Mouse (Mus musculus) neural tube, embryonic 15.5 days (tissue): ENCODE measurements around the gene Cog5. TPM values are rescaled to one million over a fixed set of nuclear protein-coding genes. Genes with fewer than 3 reads are reported as not detected.

Experiments used
- ATAC-seq: fragments of 200-750 bp; cut with Nextera tagmentation; 2 replicates; pipeline ENCODE4 v1.8.0; 2017; ENCODE audit warnings: mild to moderate bottlenecking, moderate TSS enrichment, moderate library complexity; ENCODE audit not compliant: low FRiP score
- H3K27ac ChIP-seq: fragments of 300-500 bp; sonication (generic); replicated peaks from 2 replicates; pipeline ENCODE4 v1.5.1; 2015; ENCODE audit warnings: mild to moderate bottlenecking, inconsistent platforms
- H3K27me3 ChIP-seq: fragments of 300-500 bp; sonication (generic); replicated peaks from 2 replicates; pipeline ENCODE4 v1.6.1; 2015; ENCODE audit warnings: inconsistent platforms
- H3K36me3 ChIP-seq: fragments of 300-500 bp; sonication (generic); 2 replicates; pipeline ENCODE4 v1.6.1; 2015; ENCODE audit warnings: inconsistent platforms
- H3K4me1 ChIP-seq: fragments of 300-500 bp; sonication (generic); 2 replicates; pipeline ENCODE4 v1.6.1; 2015; ENCODE audit warnings: inconsistent platforms
- H3K4me2 ChIP-seq: fragments of 300-500 bp; sonication (generic); 2 replicates; pipeline ENCODE4 v1.6.1; 2015; ENCODE audit warnings: inconsistent platforms, mild to moderate bottlenecking, moderate library complexity
- H3K4me3 ChIP-seq: fragments of 300-500 bp; sonication (generic); replicated peaks from 2 replicates; pipeline ENCODE4 v1.5.1; 2015; ENCODE audit warnings: mild to moderate bottlenecking, inconsistent platforms
- H3K9ac ChIP-seq: fragments of 300-500 bp; sonication (generic); replicated peaks from 2 replicates; pipeline ENCODE4 v1.6.1; 2015; ENCODE audit warnings: mild to moderate bottlenecking, inconsistent platforms
- H3K9me3 ChIP-seq: fragments of 300-500 bp; sonication (generic); replicated peaks from 2 replicates; pipeline ENCODE4 v1.6.1; 2016; ENCODE audit warnings: inconsistent platforms
- WGBS: fragments of 180-500 bp; shearing (Covaris S2); methylation state at CpG from one replicate; pipeline ENCODE4 v1.1.7; 2015; ENCODE audit warnings: mixed read lengths; 5-methylcytosine and 5-hydroxymethylcytosine counted together
- polyA plus RNA-seq: library from polyadenylated mRNA; unstranded; fragments of >200 nt; fragmentation: Nextera tagmentation; extraction: Ambion mirVana; gene quantifications from 2 replicates; pipeline ENCODE4 v1.2.1, GENCODE M21; 2015

Gene Cog5
- polyA plus RNA-seq, 1 experiment from 2014 or later: 28.6 TPM

- no peak overlapping the region for H3K4me3 ChIP-seq
- H3K9ac ChIP-seq: no peak overlapping the region
- no peaks in the 10 kb centered on the region for H3K27me3 ChIP-seq
- no peak overlapping the region for H3K27ac ChIP-seq
- no peak overlapping the region for H3K4me2 ChIP-seq
- 32% methylated on average over 5 of the region's 5 CpGs for WGBS
- H3K9me3 ChIP-seq: no peaks in the 10 kb centered on the region
- peaks cover 24% of the 10 kb centered on the region for H3K4me1 ChIP-seq
- no peaks in the 10 kb centered on the region for H3K36me3 ChIP-seq
- ATAC-seq: 0 out of 2 replicates have a peak, but pooled peaks have one; percentile 34
Observed at GRCm38 (mm10) chr12:31896295-31896694, 241.6 kb downstream of the Cog5 start.

GRCm38 (mm10) chr12:31896986-31897385, 242.3 kb downstream of the Cog5 start:
- peak; percentile 48; the same call in 1 of the 2 replicates for ATAC-seq
- H3K4me3 ChIP-seq: no peak overlapping the region
- no peak overlapping the region for H3K27ac ChIP-seq
- H3K27me3 ChIP-seq: no peaks in the 10 kb centered on the region
- peaks cover 24% of the 10 kb centered on the region for H3K4me1 ChIP-seq
- 0 out of 2 replicates have a peak overlapping the region, but pooled peaks have one; percentile 15 for H3K9ac ChIP-seq
- WGBS: 22% methylated on average over 8 of the region's 8 CpGs
- no peaks in the 10 kb centered on the region for H3K36me3 ChIP-seq
- no peaks in the 10 kb centered on the region for H3K9me3 ChIP-seq
- no peak overlapping the region for H3K4me2 ChIP-seq

GRCm38 (mm10) chr12:31897456-31897855, 242.8 kb downstream of the Cog5 start:
- Histone ChIP-seq H3K27me3 (no peaks in the 10 kb centered on the region), H3K4me2 (no peak overlapping the region), H3K36me3 (no peaks in the 10 kb centered on the region), H3K9ac (0 out of 2 replicates have a peak overlapping the region, but pooled peaks have one; percentile 15), H3K4me3 (no peak overlapping the region), H3K9me3 (no peaks in the 10 kb centered on the region), H3K4me1 (peaks cover 24% of the 10 kb centered on the region), H3K27ac (no peak overlapping the region)
- 51% methylated on average over 7 of the region's 7 CpGs for WGBS
- ATAC-seq: no peak

GRCm38 (mm10) chr12:31900391-31900914, 245.8 kb downstream of the Cog5 start:
- no peak overlapping the region for H3K4me3 ChIP-seq
- H3K27ac ChIP-seq: no peak overlapping the region
- H3K36me3 ChIP-seq: no peaks in the 10 kb centered on the region
- no peaks in the 10 kb centered on the region for H3K27me3 ChIP-seq
- no peak overlapping the region for H3K9ac ChIP-seq
- no peaks in the 10 kb centered on the region for H3K9me3 ChIP-seq
- peaks cover 20% of the 10 kb centered on the region for H3K4me1 ChIP-seq
- no peak overlapping the region for H3K4me2 ChIP-seq
- WGBS: 81% methylated on average over 4 of the region's 4 CpGs
- no peak for ATAC-seq

- H3K4me3 ChIP-seq: no peak overlapping the region
- no peak overlapping the region for H3K4me2 ChIP-seq
- H3K9ac ChIP-seq: no peak overlapping the region
- H3K4me1 ChIP-seq: peaks cover 10% of the 10 kb centered on the region
- ATAC-seq: peak; percentile 80
- peaks cover 4% of the 10 kb centered on the region; the same call in 1 of the 2 replicates for H3K36me3 ChIP-seq
- no peaks in the 10 kb centered on the region for H3K9me3 ChIP-seq
- 41% methylated on average over 6 of the region's 6 CpGs for WGBS
- H3K27ac ChIP-seq: peak overlapping the region; percentile 76
- H3K27me3 ChIP-seq: no peaks in the 10 kb centered on the region
Observed at GRCm38 (mm10) chr12:31905696-31906551, 251.3 kb downstream of the Cog5 start.

- no peak overlapping the region for H3K9ac ChIP-seq
- no peak overlapping the region for H3K4me3 ChIP-seq
- H3K36me3 ChIP-seq: peaks cover 4% of the 10 kb centered on the region; the same call in 1 of the 2 replicates
- no peaks in the 10 kb centered on the region for H3K9me3 ChIP-seq
- H3K4me2 ChIP-seq: no peak overlapping the region
- 92% methylated on average over 2 of the region's 2 CpGs for WGBS
- ATAC-seq: no peak
- peaks cover 10% of the 10 kb centered on the region for H3K4me1 ChIP-seq
- no peaks in the 10 kb centered on the region for H3K27me3 ChIP-seq
- H3K27ac ChIP-seq: no peak overlapping the region
Observed at GRCm38 (mm10) chr12:31907436-31907835, 252.8 kb downstream of the Cog5 start.

- no peak for ATAC-seq
Observed at GRCm38 (mm10) chr12:31912966-31913551, 258.4 kb downstream of the Cog5 start.

GRCm38 (mm10) chr12:31913614-31914013, 258.9 kb downstream of the Cog5 start:
- Histone ChIP-seq H3K9ac (no peak overlapping the region), H3K27me3 (no peaks in the 10 kb centered on the region), H3K9me3 (no peaks in the 10 kb centered on the region), H3K4me1 (no peaks in the 10 kb centered on the region), H3K27ac (no peak overlapping the region), H3K4me2 (no peak overlapping the region), H3K4me3 (no peak overlapping the region), H3K36me3 (no peaks in the 10 kb centered on the region)
- 75% methylated on average over 4 of the region's 4 CpGs for WGBS
- no peak for ATAC-seq

More at GRCm38 (mm10) chr12:31912966-31913551, 258.4 kb downstream of the Cog5 start:
- WGBS: 89% methylated on average over 6 of the region's 6 CpGs
- Histone ChIP-seq H3K9ac (no peak overlapping the region), H3K9me3 (no peaks in the 10 kb centered on the region), H3K27ac (no peak overlapping the region), H3K4me2 (no peak overlapping the region), H3K4me3 (no peak overlapping the region), H3K36me3 (no peaks in the 10 kb centered on the region), H3K27me3 (no peaks in the 10 kb centered on the region), H3K4me1 (no peaks in the 10 kb centered on the region)

- Histone ChIP-seq H3K36me3 (no peaks in the 10 kb centered on the region), H3K4me3 (no peak overlapping the region), H3K27me3 (no peaks in the 10 kb centered on the region), H3K9me3 (no peaks in the 10 kb centered on the region), H3K4me1 (no peaks in the 10 kb centered on the region), H3K27ac (no peak overlapping the region), H3K4me2 (no peak overlapping the region), H3K9ac (no peak overlapping the region)
- no peak for ATAC-seq
- 95% methylated on average over 5 of the region's 5 CpGs for WGBS
Observed at GRCm38 (mm10) chr12:31916691-31917090, 262.0 kb downstream of the Cog5 start.

- Histone ChIP-seq H3K9me3 (no peaks in the 10 kb centered on the region), H3K36me3 (no peaks in the 10 kb centered on the region), H3K4me2 (no peak overlapping the region), H3K4me3 (no peak overlapping the region), H3K27ac (no peak overlapping the region), H3K27me3 (no peaks in the 10 kb centered on the region), H3K9ac (no peak overlapping the region), H3K4me1 (no peaks in the 10 kb centered on the region)
- 82% methylated on average over 5 of the region's 5 CpGs for WGBS
- ATAC-seq: no peak
Observed at GRCm38 (mm10) chr12:31917245-31917644, 262.6 kb downstream of the Cog5 start.

- WGBS: 82% methylated on average over 18 of the region's 18 CpGs
- H3K4me3 ChIP-seq: no peak overlapping the region
- H3K36me3 ChIP-seq: peaks cover 10% of the 10 kb centered on the region
- no peaks in the 10 kb centered on the region for H3K27me3 ChIP-seq
- no peaks in the 10 kb centered on the region for H3K4me1 ChIP-seq
- ATAC-seq: peak; percentile 14
- no peak overlapping the region for H3K27ac ChIP-seq
- no peak overlapping the region for H3K4me2 ChIP-seq
- no peaks in the 10 kb centered on the region for H3K9me3 ChIP-seq
- H3K9ac ChIP-seq: no peak overlapping the region
Observed at GRCm38 (mm10) chr12:31920464-31921405, 266.1 kb downstream of the Cog5 start.
